Mouse (Mus musculus) liver, adult 2 months (tissue): ENCODE data around the gene Sh3pxd2a. TPM values are rescaled to one million over a fixed set of nuclear protein-coding genes. Genes with fewer than 3 reads are reported as not detected.

ENCODE experiments used
- DNase-seq: peaks from one replicate; pipeline ENCODE4 v3.0.0-alpha.2; 2011; ENCODE audit warnings: low read depth, low spot score; ENCODE audit errors: extremely low read depth
- H3K27ac ChIP-seq: fragments of 200-500 bp; replicated peaks from 2 replicates; pipeline ENCODE4 v1.5.1; 2012; ENCODE audit warnings: low read depth, mild to moderate bottlenecking, control low read depth, inconsistent platforms, low read length; ENCODE audit not compliant: insufficient read depth
- H3K27me3 ChIP-seq: fragments of 200-500 bp; 2 replicates; pipeline ENCODE4 v1.6.1; 2012; ENCODE audit warnings: mild to moderate bottlenecking, moderate library complexity, low read length, inconsistent platforms; ENCODE audit not compliant: control insufficient read depth, insufficient read depth
- H3K36me3 ChIP-seq: fragments of 200-500 bp; 2 replicates; pipeline ENCODE4 v1.6.1; 2012; ENCODE audit warnings: low read length, inconsistent platforms; ENCODE audit not compliant: control insufficient read depth, insufficient read depth
- H3K4me1 ChIP-seq: fragments of 200-500 bp; 2 replicates; pipeline ENCODE4 v1.6.1; 2011; ENCODE audit warnings: low read length; ENCODE audit not compliant: control insufficient read depth, insufficient read depth
- H3K4me3 ChIP-seq: fragments of 200-500 bp; 2 replicates; pipeline ENCODE4 v1.5.1; 2011; ENCODE audit warnings: low read depth, mild to moderate bottlenecking, control low read depth, low read length, moderate library complexity; ENCODE audit not compliant: insufficient read depth
- H3K79me2 ChIP-seq: fragments of 200-500 bp; 2 replicates; pipeline ENCODE4 v1.6.1; 2012; ENCODE audit warnings: inconsistent platforms, mild to moderate bottlenecking, low read length, moderate library complexity; ENCODE audit not compliant: control insufficient read depth, insufficient read depth
- H3K9ac ChIP-seq: fragments of 200-500 bp; 2 replicates; pipeline ENCODE4 v1.6.1; 2012; ENCODE audit warnings: low read depth, mild to moderate bottlenecking, control low read depth, inconsistent platforms, low read length
- CTCF ChIP-seq: fragments of 200-500 bp; IDR thresholded peaks from 2 replicates; pipeline ENCODE4 v1.5.1; 2011; ENCODE audit warnings: low read depth, low read length, control low read depth
- POLR2A ChIP-seq: fragments of 200-500 bp; IDR thresholded peaks from 2 replicates; pipeline ENCODE4 v1.6.1; 2011; ENCODE audit warnings: low read length, control low read depth; ENCODE audit not compliant: insufficient read depth; ENCODE audit errors: extremely low read depth
- WGBS: fragments of 180-500 bp; shearing (Covaris S2); methylation state at CpG from one replicate; pipeline ENCODE4 v1.1.7; 2018; 5-methylcytosine and 5-hydroxymethylcytosine counted together
- polyA plus RNA-seq: library from polyadenylated mRNA; depleted of rRNA; stranded (reverse); fragments of >200 nt; gene quantifications from 2 replicates; pipeline ENCODE4 v1.2.3, GENCODE M21; 2012
- total RNA-seq: library from RNA; depleted of rRNA; stranded (reverse); fragments of >200 nt; gene quantifications from 2 replicates; pipeline ENCODE4 v1.2.3, GENCODE M21; 2014

The Sh3pxd2a gene
- total and polyA plus RNA-seq, 2 experiments: 4.2 to 10.0 TPM

DNA sequence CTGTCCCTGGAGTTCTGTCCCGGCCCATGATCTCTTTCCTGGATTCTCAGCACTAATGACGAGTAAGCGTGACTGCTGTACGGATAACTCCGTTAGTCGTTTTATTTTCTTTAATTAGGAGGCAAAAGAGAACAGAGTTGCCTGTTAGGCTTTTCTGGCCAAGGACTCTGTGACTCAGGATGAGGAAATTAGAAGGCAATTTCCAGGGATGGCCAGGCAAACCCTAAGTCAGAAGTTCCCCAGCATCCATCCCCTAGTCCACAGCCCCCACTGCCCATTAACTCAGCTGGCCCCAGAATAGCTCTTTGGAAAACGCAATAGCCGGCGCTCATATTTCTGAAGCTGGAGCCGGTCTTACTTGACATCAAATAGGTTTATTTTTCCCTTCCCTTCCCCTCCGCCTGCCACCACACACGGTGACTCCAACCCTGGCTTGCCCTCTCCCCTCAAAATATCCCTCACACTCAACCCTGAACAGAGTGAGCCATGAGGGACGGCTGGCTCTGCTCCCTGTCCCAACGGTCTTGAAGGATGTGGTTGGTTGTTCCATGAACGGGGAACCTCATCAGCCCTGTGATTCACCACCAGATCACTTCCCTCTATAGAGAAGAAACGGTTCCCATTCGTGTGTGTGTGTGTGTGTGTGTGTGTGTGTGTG is 5.6 kb downstream of the Sh3pxd2a start:
- Histone ChIP-seq H3K4me3 (no peak overlapping the region), H3K36me3 (no peaks in the 10 kb centered on the region), H3K27me3 (no peaks in the 10 kb centered on the region), H3K27ac (peak overlapping the region; percentile 77), H3K79me2 (peaks cover 36% of the 10 kb centered on the region; the same call in 1 of the 2 replicates), H3K4me1 (peaks cover 60% of the 10 kb centered on the region), H3K9ac (peak overlapping the region; percentile 33; the same call in 1 of the 2 replicates)
- DNase-seq: no peak
- WGBS: 29% methylated on average over 17 of the region's 17 CpGs
- TF ChIP-seq CTCF (no peak), POLR2A (no peak)

DNA sequence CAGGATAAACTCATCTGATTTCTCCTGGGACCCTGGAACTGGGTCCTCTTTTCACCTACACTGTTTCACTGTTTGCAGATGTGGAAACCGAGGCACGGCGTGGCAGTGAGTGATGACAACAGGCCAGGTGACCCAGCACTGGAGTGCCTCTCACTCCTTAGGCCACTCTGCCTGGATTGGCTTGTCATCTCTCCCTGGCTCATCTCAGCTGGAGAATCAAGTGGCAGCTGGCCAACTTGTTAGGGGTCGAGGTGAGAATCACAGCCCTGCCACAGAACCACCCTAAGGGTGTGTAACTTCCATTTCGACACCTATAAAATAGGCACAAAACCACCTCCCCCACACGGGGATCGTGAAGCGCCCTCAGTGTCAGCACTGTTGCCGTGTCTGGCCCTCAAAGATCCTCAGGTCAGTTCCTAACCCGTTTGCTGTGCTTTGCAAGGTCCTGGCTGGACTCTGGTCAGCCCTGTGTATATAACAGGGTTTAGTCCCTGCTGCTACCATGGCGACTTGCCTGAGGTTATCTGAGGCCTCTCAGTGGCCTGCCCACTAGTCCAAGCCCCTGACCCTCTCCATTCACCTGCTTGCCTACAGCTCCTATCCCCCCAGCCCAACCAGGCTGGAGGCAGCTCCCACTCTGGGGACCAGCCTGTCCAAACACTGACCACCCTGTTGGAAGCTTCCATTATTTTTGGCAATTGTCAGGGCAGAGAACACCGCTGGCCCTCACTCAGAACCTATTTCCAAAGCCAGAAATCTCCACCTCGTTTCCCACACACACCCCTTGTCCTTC is 6.3 kb downstream of the Sh3pxd2a start:
- no peaks in the 10 kb centered on the region for H3K36me3 ChIP-seq
- no peak overlapping the region for H3K4me3 ChIP-seq
- 16% methylated on average over 13 of the region's 13 CpGs for WGBS
- H3K4me1 ChIP-seq: peaks cover 57% of the 10 kb centered on the region
- peak overlapping the region; percentile 3 for H3K9ac ChIP-seq
- peak; percentile 97 for DNase-seq
- peak overlapping the region; percentile 77 for H3K27ac ChIP-seq
- TF ChIP-seq CTCF (no peak), POLR2A (no peak)
- H3K79me2 ChIP-seq: peaks cover 38% of the 10 kb centered on the region; the same call in 1 of the 2 replicates
- H3K27me3 ChIP-seq: no peaks in the 10 kb centered on the region

DNA sequence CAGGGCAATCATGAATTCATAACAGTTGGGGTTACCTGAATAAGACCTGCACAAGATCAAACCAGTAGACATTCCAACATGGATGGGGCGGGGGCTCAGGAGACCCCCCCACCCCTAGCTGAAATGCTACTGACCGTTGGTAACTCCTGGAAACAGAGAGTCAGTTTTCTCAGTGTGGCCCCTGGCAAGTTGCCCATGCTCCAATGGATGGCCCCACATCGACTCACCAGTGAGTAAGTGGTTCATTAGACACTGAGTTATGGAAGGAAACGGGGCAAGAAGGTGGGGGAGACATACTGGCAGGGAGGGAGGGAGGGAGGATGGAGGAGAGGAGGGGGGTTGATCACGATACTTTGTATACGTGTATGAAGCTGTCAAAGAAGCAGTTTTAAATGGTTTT is 8.2 kb downstream of the Sh3pxd2a start:
- peaks cover 58% of the 10 kb centered on the region for H3K4me1 ChIP-seq
- TF ChIP-seq POLR2A (no peak), CTCF (no peak)

GRCm38 (mm10) chr19:47455001-47455755 is 9.0 kb downstream of the Sh3pxd2a start:
- no peak overlapping the region for H3K9ac ChIP-seq
- 50% methylated on average over 15 of the region's 15 CpGs for WGBS
- H3K4me3 ChIP-seq: no peak overlapping the region
- H3K79me2 ChIP-seq: peaks cover 27% of the 10 kb centered on the region; the same call in 1 of the 2 replicates
- DNase-seq: no peak
- H3K27ac ChIP-seq: peak overlapping the region; percentile 4
- peaks cover 63% of the 10 kb centered on the region for H3K4me1 ChIP-seq
- TF ChIP-seq POLR2A: no peak
- no peak for TF ChIP-seq CTCF
- no peaks in the 10 kb centered on the region for H3K36me3 ChIP-seq
- no peaks in the 10 kb centered on the region for H3K27me3 ChIP-seq

More for the DNA sequence above, 8.2 kb downstream of the Sh3pxd2a start:
- no peaks in the 10 kb centered on the region for H3K36me3 ChIP-seq
- DNase-seq: no peak
- no peak overlapping the region for H3K27ac ChIP-seq
- H3K9ac ChIP-seq: no peak overlapping the region
- H3K27me3 ChIP-seq: no peaks in the 10 kb centered on the region
- 44% methylated on average over 6 of the region's 6 CpGs for WGBS
- no peak overlapping the region for H3K4me3 ChIP-seq
- H3K79me2 ChIP-seq: peaks cover 32% of the 10 kb centered on the region; the same call in 1 of the 2 replicates

GRCm38 (mm10) chr19:47454167-47455000 is 9.8 kb downstream of the Sh3pxd2a start:
- H3K4me1 ChIP-seq: peaks cover 66% of the 10 kb centered on the region
- no peaks in the 10 kb centered on the region for H3K36me3 ChIP-seq
- TF ChIP-seq CTCF (no peak), POLR2A (no peak)
- DNase-seq: peak; percentile 52
- 48% methylated on average over 11 of the region's 11 CpGs for WGBS
- H3K79me2 ChIP-seq: peaks cover 28% of the 10 kb centered on the region; the same call in 1 of the 2 replicates
- no peaks in the 10 kb centered on the region for H3K27me3 ChIP-seq
- no peak overlapping the region for H3K4me3 ChIP-seq
- H3K27ac ChIP-seq: peak overlapping the region; percentile 7
- H3K9ac ChIP-seq: no peak overlapping the region
